Mouse (Mus musculus): ENCODE results near the gene Pex12. TPM values are rescaled to one million over a fixed set of nuclear protein-coding genes. Genes with fewer than 3 reads are reported as not detected.
A peak's percentile ranks its signal among the peaks of the same experiment; 100 is the strongest.

The Pex12 gene
- polyA plus RNA-seq, 1 experiment from 2014 or later: 11.9 TPM

- 93% methylated on average over 9 of the region's 9 CpGs for WGBS
- peaks cover 31% of the 10 kb centered on the region for H3K36me3 ChIP-seq
- H3K27me3 ChIP-seq (ENCODE audit: insufficient read depth, poor library complexity, severe bottlenecking): no peaks in the 10 kb centered on the region
- no peak overlapping the region for H3K27ac ChIP-seq
- peaks cover 27% of the 10 kb centered on the region for H3K4me1 ChIP-seq
- H3K9me3 ChIP-seq: no peaks in the 10 kb centered on the region
- DNase-seq (ENCODE audit: low spot score): no peak
- no peak overlapping the region for H3K4me3 ChIP-seq
Measured at GRCm38 (mm10) chr11:83299724-83300123, 2.7 kb downstream of the Pex12 start.

DNA sequence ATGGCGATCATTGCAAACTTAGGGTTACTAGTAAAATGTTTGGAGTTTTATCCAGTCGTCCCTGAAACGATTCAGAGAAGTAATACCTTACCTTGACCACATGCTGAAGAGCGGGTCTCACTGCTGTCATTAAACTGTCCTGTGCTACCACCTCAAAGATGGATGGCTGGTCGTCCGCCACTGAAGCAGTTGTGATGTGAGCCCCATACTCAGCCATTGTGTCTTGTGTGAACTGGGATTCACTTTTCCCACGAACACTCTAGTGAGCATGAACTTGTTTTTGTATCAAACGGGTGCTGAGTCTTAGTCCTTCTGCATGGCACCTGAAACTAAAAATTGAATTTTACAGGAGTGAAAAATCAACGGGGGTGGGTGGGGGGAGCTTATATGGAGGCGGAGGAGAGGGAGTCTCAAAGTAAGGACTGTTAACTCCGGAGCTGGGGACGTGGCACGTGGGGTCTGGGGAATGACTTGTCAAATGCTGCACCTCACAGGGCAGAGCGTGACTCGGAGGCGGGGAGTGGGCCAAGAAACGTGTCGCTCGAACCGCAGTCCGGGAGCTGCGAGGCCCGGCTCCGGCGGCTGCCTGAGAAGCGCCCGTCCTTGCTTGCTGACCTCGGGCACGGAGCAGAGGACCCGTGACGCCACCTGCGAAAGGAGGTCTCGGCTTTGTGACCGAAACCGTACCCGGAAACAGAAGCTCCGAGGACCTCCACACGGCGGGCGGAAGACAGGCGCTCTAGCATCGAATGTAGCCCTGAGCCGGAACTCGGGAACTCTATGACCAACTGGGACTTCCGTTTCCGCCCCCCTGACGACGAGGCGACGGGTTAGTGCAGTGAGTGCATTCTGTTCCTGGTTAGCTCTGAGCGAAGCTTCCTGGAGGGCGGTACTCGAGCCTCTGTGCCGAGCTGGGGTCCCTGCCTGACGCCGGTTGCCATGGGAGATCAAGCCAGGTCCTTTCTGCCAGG is 3.9 kb downstream of the Pex12 start, which contains the start of gene Ap2b1:
Gene Ap2b1 (plus strand): TSS at position 800 of the 971 bp plus-strand sequence.
- Histone ChIP-seq H3K36me3 (peaks cover 34% of the 10 kb centered on the region), H3K4me1 (peaks cover 18% of the 10 kb centered on the region), H3K9me3 (no peaks in the 10 kb centered on the region), H3K27ac (peak within 1 kb of the TSS; percentile 97), H3K4me3 (peak within 1 kb of the TSS; percentile 82), H3K27me3 (ENCODE audit: insufficient read depth, poor library complexity, severe bottlenecking) (no peaks in the 10 kb centered on the region)
- peak; percentile 99 for DNase-seq (ENCODE audit: low spot score)
- WGBS: 3% methylated on average over 50 of the region's 56 CpGs

GRCm38 (mm10) chr11:83297816-83298215 is 4.6 kb downstream of the Pex12 start:
- no peaks in the 10 kb centered on the region for H3K27me3 ChIP-seq (ENCODE audit: insufficient read depth, poor library complexity, severe bottlenecking)
- H3K4me1 ChIP-seq: peaks cover 23% of the 10 kb centered on the region
- peak overlapping the region; percentile 82 for H3K4me3 ChIP-seq
- peaks cover 34% of the 10 kb centered on the region for H3K36me3 ChIP-seq
- 76% methylated on average over 6 of the region's 6 CpGs for WGBS
- no peak for DNase-seq (ENCODE audit: low spot score)
- no peaks in the 10 kb centered on the region for H3K9me3 ChIP-seq
- peak overlapping the region; percentile 97 for H3K27ac ChIP-seq

DNA sequence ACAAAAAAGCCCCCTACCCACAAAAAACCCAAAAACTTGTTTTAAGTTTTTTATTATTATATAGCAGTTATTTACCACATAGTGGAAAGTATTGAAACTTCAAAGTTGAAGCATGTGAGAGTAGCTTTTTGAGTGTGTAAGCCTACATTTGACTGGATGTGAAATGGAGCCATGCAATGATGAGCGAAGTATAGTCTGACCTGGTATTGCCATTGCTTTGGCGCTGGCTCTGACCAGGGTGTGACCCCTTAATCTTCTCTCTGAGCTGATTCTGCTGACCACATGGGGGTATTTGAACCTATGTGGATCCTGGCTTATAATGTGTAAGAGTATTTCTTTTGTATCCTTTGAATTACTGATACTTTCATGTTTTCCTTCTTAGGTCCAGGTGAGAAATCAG is 8.3 kb downstream of the Pex12 start:
- H3K9me3 ChIP-seq: no peaks in the 10 kb centered on the region
- H3K36me3 ChIP-seq: peaks cover 30% of the 10 kb centered on the region
- 95% methylated on average over 2 of the region's 2 CpGs for WGBS
- H3K4me3 ChIP-seq: no peak overlapping the region
- no peak overlapping the region for H3K27ac ChIP-seq
- H3K27me3 ChIP-seq (ENCODE audit: insufficient read depth, poor library complexity, severe bottlenecking): no peaks in the 10 kb centered on the region
- peaks cover 24% of the 10 kb centered on the region for H3K4me1 ChIP-seq
- no peak for DNase-seq (ENCODE audit: low spot score)

DNA sequence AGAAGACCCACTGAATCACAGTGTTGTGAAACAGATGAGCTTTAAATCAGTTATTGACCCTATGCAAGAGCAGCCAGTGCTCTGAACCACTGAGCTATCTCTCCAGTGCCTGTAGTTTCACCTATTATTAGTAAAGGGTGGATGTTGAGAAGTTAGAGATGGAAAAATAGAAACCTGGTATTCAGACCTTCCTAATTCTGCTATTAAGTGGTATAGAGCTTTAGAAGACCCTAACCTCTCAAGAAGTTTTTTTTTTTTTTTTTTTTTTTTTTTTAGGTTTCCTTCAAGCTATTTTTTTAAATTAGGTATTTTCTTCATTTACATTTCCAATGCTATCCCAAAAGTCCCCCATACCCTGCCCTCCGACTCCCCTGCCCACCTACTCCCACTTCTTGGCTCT is 9.2 kb downstream of the Pex12 start:
- 94% methylated on average over 1 of the region's 1 CpGs for WGBS

DNA sequence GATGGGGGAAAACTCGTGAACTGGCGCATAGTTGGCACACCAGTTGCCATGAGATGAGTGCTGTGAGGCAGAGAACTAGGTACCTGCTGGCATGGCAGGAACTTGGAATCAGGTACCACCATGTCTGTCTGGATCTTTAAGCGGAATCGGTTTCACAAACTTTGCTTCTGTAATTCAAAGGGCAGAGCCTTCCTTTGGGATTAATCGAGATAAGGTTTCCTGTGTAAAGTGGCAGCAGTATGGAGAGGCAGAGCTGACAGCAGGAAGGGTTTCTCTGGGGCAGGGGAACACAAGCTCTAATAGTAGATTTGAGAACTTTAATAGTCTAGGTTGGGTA is 10.2 kb downstream of the Pex12 start:
- H3K27me3 ChIP-seq (ENCODE audit: insufficient read depth, poor library complexity, severe bottlenecking): no peaks in the 10 kb centered on the region
- no peak for DNase-seq (ENCODE audit: low spot score)
- peaks cover 16% of the 10 kb centered on the region for H3K4me1 ChIP-seq
- H3K27ac ChIP-seq: peak overlapping the region; percentile 86
- WGBS: 2% methylated on average over 5 of the region's 5 CpGs
- H3K36me3 ChIP-seq: peaks cover 27% of the 10 kb centered on the region
- no peaks in the 10 kb centered on the region for H3K9me3 ChIP-seq
- peak overlapping the region; percentile 67 for H3K4me3 ChIP-seq

More for the DNA sequence above, 9.2 kb downstream of the Pex12 start:
- H3K27ac ChIP-seq: no peak overlapping the region
- peaks cover 30% of the 10 kb centered on the region for H3K36me3 ChIP-seq
- H3K9me3 ChIP-seq: no peaks in the 10 kb centered on the region
- peaks cover 24% of the 10 kb centered on the region for H3K4me1 ChIP-seq
- H3K4me3 ChIP-seq: peak overlapping the region; percentile 67
- DNase-seq (ENCODE audit: low spot score): no peak
- no peaks in the 10 kb centered on the region for H3K27me3 ChIP-seq (ENCODE audit: insufficient read depth, poor library complexity, severe bottlenecking)

DNA sequence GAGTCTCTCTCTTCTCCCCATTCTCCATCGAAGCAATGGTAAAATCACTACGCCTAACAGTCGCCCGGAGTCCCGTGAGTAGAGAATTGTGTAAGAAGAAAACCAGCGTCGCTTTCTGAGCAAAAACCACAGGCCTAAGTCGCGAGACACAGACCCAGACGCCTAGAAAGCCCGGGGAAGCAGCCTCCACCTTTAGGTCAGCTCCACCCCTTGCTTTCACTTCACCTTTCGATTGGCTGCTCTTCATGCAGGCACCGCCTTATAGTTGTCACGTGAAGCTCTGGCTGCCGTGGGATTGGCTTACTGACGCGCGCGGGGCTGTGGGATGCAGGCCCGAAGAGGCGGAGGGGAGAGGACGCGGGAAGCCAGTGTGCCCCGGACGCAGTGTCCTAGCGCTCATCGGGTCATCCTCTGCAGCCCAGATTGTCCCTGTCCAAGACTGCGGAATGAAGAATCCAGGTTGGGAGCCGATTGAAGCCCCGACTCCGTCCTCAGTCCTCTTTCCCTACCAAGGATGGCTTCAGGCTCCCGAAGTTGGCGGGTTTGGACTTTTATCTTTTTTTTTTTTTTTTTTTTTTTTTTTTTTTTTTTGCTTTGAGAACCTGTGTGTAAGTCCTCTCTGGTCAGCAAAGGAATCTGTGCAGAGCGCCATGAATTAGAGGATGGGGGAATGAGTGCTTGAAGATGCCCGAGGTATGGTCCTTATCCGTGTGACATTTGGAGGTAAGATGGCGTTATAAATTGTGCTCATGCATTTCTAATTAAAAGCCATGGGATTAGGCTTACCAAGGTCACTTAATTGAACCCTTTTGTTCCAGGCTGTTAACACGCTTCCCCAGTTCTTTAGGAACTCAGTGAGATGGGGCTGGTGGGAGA is 10.8 kb downstream of the Pex12 start:
- peak overlapping the region; percentile 86 for H3K27ac ChIP-seq
- H3K9me3 ChIP-seq: no peaks in the 10 kb centered on the region
- WGBS: under 1% methylated on average over 38 of the region's 38 CpGs
- peak; percentile 99 for DNase-seq (ENCODE audit: low spot score)
- peaks cover 14% of the 10 kb centered on the region for H3K4me1 ChIP-seq
- H3K4me3 ChIP-seq: peak overlapping the region; percentile 67
- H3K36me3 ChIP-seq: peaks cover 21% of the 10 kb centered on the region
- no peaks in the 10 kb centered on the region for H3K27me3 ChIP-seq (ENCODE audit: insufficient read depth, poor library complexity, severe bottlenecking)

DNA sequence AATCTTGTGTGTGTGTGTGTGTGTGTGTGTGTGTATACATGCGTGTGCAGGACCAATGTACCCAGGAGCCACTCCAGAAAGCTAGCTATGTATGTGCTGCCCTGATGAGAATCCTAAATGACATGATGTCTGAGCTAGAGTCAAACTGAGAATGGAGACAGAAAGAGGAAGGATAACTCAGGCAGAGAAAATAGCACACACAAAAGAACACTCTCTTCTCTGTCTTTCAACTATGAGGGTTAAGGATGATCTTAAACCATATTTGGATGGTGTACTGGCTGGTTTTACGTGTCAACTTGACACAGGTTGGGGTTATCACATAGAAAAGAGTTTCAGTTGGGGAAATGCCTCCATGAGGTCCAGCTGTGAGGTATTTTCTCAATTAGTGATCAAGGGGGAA is 12.8 kb downstream of the Pex12 start:
- Histone ChIP-seq H3K27me3 (ENCODE audit: insufficient read depth, poor library complexity, severe bottlenecking) (no peaks in the 10 kb centered on the region), H3K27ac (no peak overlapping the region), H3K4me1 (peaks cover 14% of the 10 kb centered on the region), H3K4me3 (no peak overlapping the region), H3K36me3 (0 out of 2 replicates have a peak, but pooled peaks cover 3% of the 10 kb centered on the region), H3K9me3 (no peaks in the 10 kb centered on the region)
- WGBS: 79% methylated on average over 2 of the region's 2 CpGs
- DNase-seq (ENCODE audit: low spot score): no peak

- DNase-seq (ENCODE audit: low spot score): no peak
- H3K4me1 ChIP-seq: peaks cover 14% of the 10 kb centered on the region
- no peak overlapping the region for H3K4me3 ChIP-seq
- H3K9me3 ChIP-seq: no peaks in the 10 kb centered on the region
- H3K27me3 ChIP-seq (ENCODE audit: insufficient read depth, poor library complexity, severe bottlenecking): no peaks in the 10 kb centered on the region
- H3K27ac ChIP-seq: no peak overlapping the region
- 0 out of 2 replicates have a peak, but pooled peaks cover under 1% of the 10 kb centered on the region for H3K36me3 ChIP-seq
- 89% methylated on average over 5 of the region's 5 CpGs for WGBS
Measured at GRCm38 (mm10) chr11:83289036-83289435, 13.3 kb downstream of the Pex12 start.

- WGBS: 56% methylated on average over 1 of the region's 1 CpGs
- no peaks in the 10 kb centered on the region for H3K9me3 ChIP-seq
- no peaks in the 10 kb centered on the region for H3K36me3 ChIP-seq
- H3K4me1 ChIP-seq: peaks cover 3% of the 10 kb centered on the region; the same call in 1 of the 2 replicates
- DNase-seq (ENCODE audit: low spot score): peak; percentile 83
- no peak within 1 kb of the TSS for H3K27ac ChIP-seq
- H3K4me3 ChIP-seq: no peak within 1 kb of the TSS; the same call in 1 of the 2 replicates
- H3K27me3 ChIP-seq (ENCODE audit: insufficient read depth, poor library complexity, severe bottlenecking): 0 out of 2 replicates have a peak, but pooled peaks cover 6% of the 10 kb centered on the region
Measured at GRCm38 (mm10) chr11:83286566-83286965, 15.8 kb downstream of the Pex12 start, which contains the start of gene Slfn14. Gene Slfn14, minus strand, starts transcription at chr11:83286726.

DNA sequence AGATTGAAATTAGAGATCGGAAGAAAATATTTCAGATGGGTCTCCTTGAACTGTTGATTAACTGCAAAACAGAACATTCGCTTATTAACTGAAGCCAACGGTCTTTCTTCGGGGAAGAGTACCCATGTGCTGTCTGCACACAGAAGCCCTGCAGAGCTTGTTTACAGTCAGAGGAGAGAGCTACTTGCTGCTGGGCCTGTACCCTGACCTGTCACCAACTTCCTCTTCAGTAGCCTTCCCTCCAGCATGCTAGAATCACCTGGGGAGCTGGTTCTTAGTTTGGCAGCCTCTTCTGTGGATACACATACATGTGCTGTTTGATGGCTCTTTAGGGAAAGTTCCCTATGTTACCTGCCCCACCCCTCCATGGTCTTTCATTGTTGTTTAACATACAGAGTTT is 16.8 kb downstream of the Pex12 start:
- Histone ChIP-seq H3K27ac (no peak overlapping the region), H3K4me1 (no peaks in the 10 kb centered on the region; the same call in 1 of the 2 replicates), H3K36me3 (no peaks in the 10 kb centered on the region), H3K9me3 (no peaks in the 10 kb centered on the region), H3K27me3 (ENCODE audit: insufficient read depth, poor library complexity, severe bottlenecking) (0 out of 2 replicates have a peak, but pooled peaks cover 6% of the 10 kb centered on the region), H3K4me3 (no peak overlapping the region)
- 87% methylated on average over 4 of the region's 4 CpGs for WGBS
- no peak for DNase-seq (ENCODE audit: low spot score)

- WGBS: 62% methylated on average over 2 of the region's 2 CpGs
- Histone ChIP-seq H3K27ac (no peak overlapping the region), H3K4me1 (no peaks in the 10 kb centered on the region), H3K9me3 (no peaks in the 10 kb centered on the region), H3K27me3 (ENCODE audit: insufficient read depth, poor library complexity, severe bottlenecking) (0 out of 2 replicates have a peak, but pooled peaks cover 17% of the 10 kb centered on the region), H3K36me3 (no peaks in the 10 kb centered on the region), H3K4me3 (no peak overlapping the region)
- DNase-seq (ENCODE audit: low spot score): no peak
Measured at GRCm38 (mm10) chr11:83282084-83282483, 20.3 kb downstream of the Pex12 start.

Data from heart, embryonic 10.5 days (tissue).